21 mouse cellular contexts compared by ENCODE assay signal in genomic region chr4:111528961-111529360, GRCm38 (mm10).
"Had no signal": no experiment of that assay in that cellular context is flagged by ENCODE, and none has a peak within 500 bp of the region (broad histone marks: within the 10 kb centered on the region; RNA-seq: fewer than 3 reads in every experiment).

No protein-coding gene starts in this region.

- H3K36me3 ChIP-seq: heart, embryonic 12.5 days; intestine, embryonic 15.5 days; limb, embryonic 12.5 days; liver, embryonic 13.5 days had no signal

- H3K4me1 ChIP-seq: intestine, embryonic 15.5 days; limb, embryonic 12.5 days had no signal

- H3K9me3 ChIP-seq: heart, embryonic 12.5 days; intestine, embryonic 15.5 days; limb, embryonic 12.5 days; liver, embryonic 13.5 days had no signal

- DNase-seq: gastrocnemius, adult 2 months; gastrocnemius, postnatal 10 days; gastrocnemius, postnatal 25 days; heart, postnatal 10 days; heart, postnatal 4 days; kidney, adult 18-20 months; kidney, adult 8-10 months; kidney, postnatal 14 days; kidney, postnatal 36 days; layer of hippocampus, adult 9-11 months; layer of hippocampus, postnatal 36 days; liver; liver, embryonic 13.5 days had no signal

- H3K27me3 ChIP-seq: heart, embryonic 12.5 days; intestine, embryonic 15.5 days; limb, embryonic 12.5 days; liver, embryonic 13.5 days had no signal

- H3K9ac ChIP-seq: heart, embryonic 12.5 days; intestine, embryonic 15.5 days; limb, embryonic 12.5 days; liver, embryonic 13.5 days had no signal

- H3K27ac ChIP-seq: gastrocnemius, adult 2 months; intestine, embryonic 15.5 days; kidney, postnatal 0 days; limb, embryonic 12.5 days had no signal

- H3K4me2 ChIP-seq: heart, embryonic 12.5 days; intestine, embryonic 15.5 days; limb, embryonic 12.5 days; liver, embryonic 11.5 days; liver, embryonic 13.5 days had no signal

- H3K4me3 ChIP-seq: gastrocnemius, adult 2 months; heart, embryonic 12.5 days; intestine, embryonic 15.5 days; limb, embryonic 12.5 days; liver, embryonic 13.5 days had no signal

- ATAC-seq: forebrain, embryonic 16.5 days; inflammation-experienced regulatory T-cells, adult 6 months; intestine, embryonic 15.5 days; intestine, postnatal 0 days had no signal
